Mouse (Mus musculus) subcutaneous adipose tissue, adult 2 months (tissue): ENCODE measurements around the gene Sfswap. TPM values are rescaled to one million over a fixed set of nuclear protein-coding genes. Genes with fewer than 3 reads are reported as not detected.

ENCODE experiments used
- polyA plus RNA-seq: library from polyadenylated mRNA; depleted of rRNA; stranded (reverse); fragments of >200 nt; gene quantifications from 2 replicates; pipeline ENCODE4 v1.2.3, GENCODE M21; 2012; ENCODE audit warnings: low replicate concordance; rRNA removed

The Sfswap gene
- polyA plus RNA-seq: 54.1 and 97.3 TPM in 2 replicates

GRCm38 (mm10) chr5:129500722-129501634 is at the start of gene Sfswap:
TSS of gene Sfswap (plus strand) at chr5:129501221.

GRCm38 (mm10) chr5:129583761-129584582 is 83.0 kb downstream of the Sfswap start, which contains the start of gene Mmp17:
TSS of gene Mmp17 (plus strand) at chr5:129584169.

Other genes with a start within 250 kb of the Sfswap start
- 2.6 and 19.3 TPM in 2 replicates for gene Mmp17, start 82.9 kb downstream of the Sfswap start, polyA plus RNA-seq
- gene Zfp11, start 168.9 kb downstream of the Sfswap start, polyA plus RNA-seq: 1.8 and 3.4 TPM in 2 replicates
- 0.08 TPM in 1 of 2 replicates, not detected in the other for gene Sept14, start 207.3 kb downstream of the Sfswap start, polyA plus RNA-seq
- 77.7 and 82.6 TPM in 2 replicates for gene Mrps17, start 214.3 kb downstream of the Sfswap start, polyA plus RNA-seq
- gene Nipsnap2, start 223.8 kb downstream of the Sfswap start, polyA plus RNA-seq: 69.3 and 71.8 TPM in 2 replicates